Mouse (Mus musculus) T-helper 1 cell (primary cell): ENCODE measurements at regions not wholly inside any gene's neighbourhood (a gene's known extent, or its start where the extent isn't known, plus 50 kb on each side); places are given as distances from the start of the nearest gene placed in this dataset.

ENCODE experiments used
- in situ Hi-C: fragments of 300-600 bp; cut with MboI, MseI; formaldehyde crosslinking; loops from one replicate; pipeline ENCODE4 v1.15.1; 2025; ENCODE audit warnings: high pct_unique_total_duplicates

DNA sequence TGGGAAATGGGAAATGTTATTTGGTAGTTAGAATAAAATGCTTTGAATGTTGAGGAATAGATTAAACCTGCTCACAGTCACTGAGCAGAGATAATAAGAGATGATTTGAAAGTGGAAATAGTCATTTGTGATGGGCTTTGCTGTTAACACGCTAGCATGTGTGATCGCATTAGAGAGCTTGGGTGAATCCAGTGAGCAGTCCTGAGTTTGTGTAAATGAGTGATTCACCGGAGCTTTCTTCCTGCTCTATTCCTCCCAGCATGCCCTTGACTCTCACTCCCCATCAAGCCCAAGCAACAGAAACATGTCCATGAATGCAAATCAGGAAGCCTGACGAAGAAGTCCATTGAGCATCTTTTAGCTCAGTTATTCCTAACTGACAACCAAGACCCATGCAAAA is 541.9 kb upstream of the Lrrc4c start:
- in situ Hi-C loops, result loop anchor here (10.0 kb wide), 1 partner anchor 169 kb away; no protein-coding TSS in a partner anchor
